Mouse (Mus musculus): ENCODE measurements around the gene Swap70.

The Swap70 gene

DNA sequence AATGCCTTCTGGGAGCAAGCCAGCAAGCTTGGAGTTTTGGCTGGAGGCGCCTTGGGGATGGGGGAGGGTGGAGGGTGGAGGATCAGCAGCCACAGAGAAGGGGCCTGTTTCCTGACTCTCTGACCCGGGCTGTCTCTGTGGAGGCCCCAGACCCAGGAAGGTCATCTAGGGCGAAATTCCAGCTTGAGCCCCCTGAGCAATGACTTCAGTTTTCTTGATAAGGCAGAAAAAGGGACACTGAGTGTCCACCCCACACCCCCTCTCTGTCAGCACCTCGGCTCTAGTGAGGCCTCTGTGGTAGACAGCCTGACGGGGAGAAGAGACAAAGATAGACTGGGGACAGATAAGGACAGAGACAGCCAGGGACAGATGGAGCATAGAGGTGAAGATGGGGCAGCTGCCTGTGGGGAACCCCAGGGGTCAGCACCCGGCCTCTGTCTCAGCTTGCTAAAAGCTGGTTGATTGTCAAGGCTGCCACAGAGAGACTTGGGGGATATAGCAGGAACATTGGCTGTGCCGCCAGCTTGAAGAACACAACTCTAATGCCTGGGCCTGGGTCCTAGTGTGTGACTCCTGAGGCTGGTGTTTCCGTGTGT lies 66.1 kb downstream of the Swap70 start:
- in situ Hi-C loops (cut with MboI; ENCODE audit: unreplicated experiment in 2 of 2): loop anchor here (5.0 to 25.0 kb wide), 8 partner anchors 140 to 1675 kb away; partner anchors contain the start of gene Adm (in 2 of the 2)

- in situ Hi-C loops (cut with MboI; ENCODE audit: unreplicated experiment in 2 of 2): loop anchor here (5.0 to 25.0 kb wide), 8 partner anchors 139 to 1674 kb away; partner anchors contain the start of gene Adm (in 2 of the 2)
Observed at GRCm38 (mm10) chr7:110288191-110288604, 66.7 kb downstream of the Swap70 start.

DNA sequence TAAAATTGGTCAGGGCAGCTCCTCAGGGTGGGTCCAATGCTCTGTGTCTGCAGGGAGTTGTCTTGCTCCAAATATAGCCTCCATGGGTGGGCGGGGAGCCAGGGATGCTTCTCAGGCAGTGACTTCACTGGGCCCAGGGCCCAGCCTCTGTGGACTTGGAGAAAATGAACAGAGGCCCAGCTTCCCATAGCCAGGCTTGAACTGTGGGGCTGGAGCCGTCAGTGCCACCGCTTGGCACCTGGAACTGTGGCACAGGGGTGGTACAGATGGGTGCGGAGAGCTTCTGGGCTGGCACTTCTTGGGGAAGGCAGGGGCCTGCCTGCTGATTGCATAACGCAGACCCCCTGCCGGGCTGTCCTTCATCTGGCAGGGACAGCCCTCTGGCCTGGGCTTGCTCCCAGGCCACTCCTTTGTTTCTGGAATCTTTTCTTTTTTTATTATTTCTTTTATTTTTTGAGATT lies 67.2 kb downstream of the Swap70 start:
- in situ Hi-C loops (cut with MboI; ENCODE audit: unreplicated experiment in 2 of 2): loop anchor here (5.0 to 25.0 kb wide), 8 partner anchors 139 to 1674 kb away; partner anchors contain the start of gene Adm (in 2 of the 2)

DNA sequence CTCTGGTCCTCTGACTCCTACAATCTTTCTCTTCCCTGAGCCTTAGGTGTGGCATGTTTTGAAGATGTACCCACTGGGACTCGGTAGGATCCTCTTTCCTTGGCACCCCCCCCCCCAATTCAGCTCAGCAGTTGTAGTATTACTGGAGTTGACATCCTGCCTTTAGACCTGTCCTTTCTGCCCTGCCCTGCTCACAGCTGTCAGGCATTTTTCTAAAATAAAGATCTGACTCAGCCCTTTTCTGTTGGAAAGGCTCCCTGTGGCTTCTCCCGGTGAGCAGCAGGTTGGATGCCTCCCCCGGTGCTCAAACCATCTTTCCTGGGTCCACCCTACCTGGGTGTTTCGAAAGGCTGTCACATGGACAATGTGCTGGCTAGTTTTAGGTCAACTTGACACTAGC lies 68.1 kb downstream of the Swap70 start:
- in situ Hi-C loops (cut with MboI; ENCODE audit: unreplicated experiment in 2 of 2): loop anchor here (5.0 to 25.0 kb wide), 8 partner anchors 138 to 1673 kb away; partner anchors contain the start of gene Adm (in 2 of the 2)

- in situ Hi-C loops (cut with MboI; ENCODE audit: unreplicated experiment in 2 of 2): loop anchor here in 1 of 2 experiments (25.0 kb wide), 2 partner anchors 715 to 1665 kb away; no protein-coding TSS in a partner anchor
Observed at GRCm38 (mm10) chr7:110296889-110297603, 75.5 kb downstream of the Swap70 start.

DNA sequence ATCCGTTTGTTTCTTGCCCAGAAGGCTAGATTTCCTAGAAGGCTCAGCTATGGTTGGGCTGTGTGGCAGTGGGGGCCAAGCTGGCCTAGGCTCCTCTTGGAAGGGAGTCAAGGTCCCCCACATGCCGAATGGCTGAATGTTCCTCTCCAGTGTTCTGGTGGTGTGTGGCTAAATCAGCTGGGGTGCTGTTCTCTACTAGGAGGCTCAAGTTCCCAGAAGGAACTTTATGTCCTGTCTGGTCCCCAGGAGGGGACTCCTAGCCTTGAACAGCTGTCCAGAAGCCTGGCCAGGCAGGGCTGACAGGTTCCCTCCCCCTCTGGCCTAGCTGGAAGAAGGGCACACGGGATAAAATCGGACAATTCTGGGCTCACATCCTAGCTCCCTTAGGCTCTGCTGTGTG lies 76.1 kb downstream of the Swap70 start:
- in situ Hi-C loops (cut with MboI; ENCODE audit: unreplicated experiment in 2 of 2): loop anchor here in 1 of 2 experiments (25.0 kb wide), 2 partner anchors 715 to 1665 kb away; no protein-coding TSS in a partner anchor

DNA sequence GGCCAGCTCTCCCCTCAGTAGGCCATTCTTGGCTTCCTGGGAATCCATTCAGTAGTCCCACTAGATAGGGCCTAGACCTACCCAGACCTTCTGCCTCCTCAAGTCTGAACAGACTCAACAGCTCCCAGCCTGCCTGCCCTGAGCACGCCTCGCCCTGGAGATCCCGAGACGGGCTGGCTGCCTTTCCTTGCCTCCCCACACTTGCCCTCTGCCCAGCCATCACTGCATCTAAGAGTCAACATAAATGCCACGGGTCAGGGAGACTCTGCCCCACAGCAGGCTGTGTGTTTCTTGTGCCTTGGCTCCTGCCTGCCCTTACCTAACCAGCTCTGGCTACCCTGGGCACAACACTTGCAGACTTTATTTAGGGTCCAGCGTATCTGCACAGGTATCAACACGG lies 76.6 kb downstream of the Swap70 start:
- in situ Hi-C loops (cut with MboI; ENCODE audit: unreplicated experiment in 2 of 2): loop anchor here in 1 of 2 experiments (25.0 kb wide), 2 partner anchors 714 to 1664 kb away; no protein-coding TSS in a partner anchor

DNA sequence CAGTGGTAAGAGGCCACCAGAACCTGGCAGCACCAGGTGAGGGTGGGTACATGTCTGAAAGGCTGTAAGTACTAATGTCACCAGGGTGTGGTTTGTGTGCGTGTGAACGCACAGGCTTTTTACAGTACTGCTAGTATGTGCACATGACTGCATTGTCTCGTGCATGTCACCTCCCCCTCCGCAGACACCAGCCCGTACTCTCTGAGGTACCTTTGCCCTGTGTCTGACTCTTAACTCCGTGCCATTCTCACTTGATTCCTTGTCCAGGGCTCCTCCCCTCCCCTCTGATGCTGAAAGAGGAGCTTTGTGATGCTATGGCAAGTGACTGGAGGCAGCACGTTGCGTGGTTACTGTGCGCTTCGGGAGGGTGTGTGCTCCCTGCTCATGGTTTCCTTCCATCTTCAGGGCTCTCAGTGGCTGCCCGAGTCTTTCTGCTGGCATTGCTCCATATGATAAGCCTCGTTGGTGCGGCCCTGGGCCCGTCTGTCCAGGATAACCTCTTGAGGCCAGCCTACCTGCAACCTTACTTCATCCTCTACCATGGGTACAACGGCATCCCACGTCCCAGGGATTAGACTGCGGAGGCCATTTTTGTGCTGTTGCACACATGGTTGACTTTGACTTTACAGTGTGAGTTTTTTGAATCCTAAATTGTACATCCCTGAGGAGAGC lies 77.4 kb downstream of the Swap70 start:
- in situ Hi-C loops (cut with MboI; ENCODE audit: unreplicated experiment in 2 of 2): loop anchor here in 1 of 2 experiments (25.0 kb wide), 2 partner anchors 713 to 1663 kb away; no protein-coding TSS in a partner anchor

DNA sequence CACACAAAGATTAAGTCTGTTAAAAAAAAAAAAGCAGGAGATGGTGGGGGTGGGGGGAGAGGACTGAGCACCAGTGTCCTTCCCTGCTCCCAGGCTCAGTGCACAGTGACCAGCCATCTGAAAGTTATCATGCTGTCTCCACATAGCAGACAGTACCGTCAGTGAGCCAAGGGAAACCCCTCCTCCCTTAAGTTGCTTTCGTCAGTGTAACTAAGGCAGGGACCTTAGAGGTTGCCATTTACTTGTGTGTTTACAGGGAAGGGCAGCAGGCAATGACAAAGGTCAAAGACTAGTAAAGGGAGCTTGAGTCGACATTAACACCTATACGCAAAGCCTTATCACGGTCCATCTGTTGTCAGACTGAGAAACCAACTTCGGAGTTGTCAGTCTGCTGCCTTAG lies 81.4 kb downstream of the Swap70 start:
- in situ Hi-C loops (cut with MboI; ENCODE audit: unreplicated experiment in 2 of 2): no loop called here

DNA sequence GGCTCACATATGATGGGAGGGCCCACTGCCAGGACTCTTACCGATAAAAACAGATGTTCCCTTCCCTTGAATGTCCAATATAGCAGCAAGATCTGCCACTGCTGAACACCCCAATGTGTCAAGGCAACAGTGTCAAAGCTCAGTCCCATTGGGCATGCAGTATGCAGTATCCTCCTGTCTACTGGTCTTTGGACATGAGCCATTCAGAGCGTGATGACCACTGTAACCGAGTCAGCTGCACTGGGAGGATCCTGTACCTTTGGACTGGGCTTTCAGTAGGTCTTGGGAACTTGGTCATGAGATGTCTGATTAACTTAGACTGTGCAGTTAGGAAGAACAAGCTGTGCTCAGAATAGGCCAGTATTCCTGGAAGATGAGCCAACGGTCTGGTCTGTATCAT lies 84.0 kb downstream of the Swap70 start:
- in situ Hi-C loops (cut with MboI; ENCODE audit: unreplicated experiment in 2 of 2): no loop called here

DNA sequence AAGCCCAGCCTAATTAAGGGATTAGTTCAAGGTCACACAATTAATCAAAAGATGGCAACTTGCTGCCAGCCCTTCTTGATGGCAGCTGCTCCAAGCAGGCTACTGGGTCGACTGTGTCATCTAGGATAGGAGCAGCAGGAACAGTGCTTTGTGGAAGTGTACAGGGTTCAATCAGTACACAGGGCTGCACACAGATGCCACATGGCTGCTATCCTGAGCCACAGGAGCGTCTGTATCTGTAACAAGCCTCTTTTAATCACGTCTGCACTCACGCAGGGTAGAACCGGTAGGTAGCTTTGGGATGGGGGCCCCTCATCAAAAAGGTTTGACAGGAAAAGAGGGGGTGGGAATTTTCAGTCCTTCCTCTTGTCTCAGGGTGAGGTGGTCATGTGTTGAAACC lies 84.8 kb downstream of the Swap70 start:
- in situ Hi-C loops (cut with MboI; ENCODE audit: unreplicated experiment in 2 of 2): no loop called here

DNA sequence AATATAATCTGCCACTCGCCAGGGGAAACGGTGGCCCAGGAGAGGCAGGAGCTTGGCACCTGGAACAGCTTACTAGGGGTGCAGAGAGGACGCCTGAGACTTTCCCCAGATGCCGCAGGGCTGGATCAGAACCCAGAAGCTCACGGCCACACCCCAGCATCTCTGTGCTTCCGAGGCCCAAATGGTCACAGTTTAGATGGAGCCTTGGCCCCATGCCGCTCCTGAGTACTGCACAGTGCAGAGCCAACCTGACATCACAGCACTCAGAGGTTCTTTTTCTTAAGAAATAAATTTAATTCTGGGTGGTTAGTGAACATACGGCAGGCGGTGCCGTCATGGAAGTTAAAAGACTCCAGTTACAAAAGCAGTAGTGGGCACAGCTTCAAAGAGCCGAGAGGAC lies 86.2 kb downstream of the Swap70 start:
- in situ Hi-C loops (cut with MboI; ENCODE audit: unreplicated experiment in 2 of 2): no loop called here

- in situ Hi-C loops (cut with MboI; ENCODE audit: unreplicated experiment in 2 of 2): no loop called here
Observed at GRCm38 (mm10) chr7:110309246-110309645, 87.7 kb downstream of the Swap70 start.

DNA sequence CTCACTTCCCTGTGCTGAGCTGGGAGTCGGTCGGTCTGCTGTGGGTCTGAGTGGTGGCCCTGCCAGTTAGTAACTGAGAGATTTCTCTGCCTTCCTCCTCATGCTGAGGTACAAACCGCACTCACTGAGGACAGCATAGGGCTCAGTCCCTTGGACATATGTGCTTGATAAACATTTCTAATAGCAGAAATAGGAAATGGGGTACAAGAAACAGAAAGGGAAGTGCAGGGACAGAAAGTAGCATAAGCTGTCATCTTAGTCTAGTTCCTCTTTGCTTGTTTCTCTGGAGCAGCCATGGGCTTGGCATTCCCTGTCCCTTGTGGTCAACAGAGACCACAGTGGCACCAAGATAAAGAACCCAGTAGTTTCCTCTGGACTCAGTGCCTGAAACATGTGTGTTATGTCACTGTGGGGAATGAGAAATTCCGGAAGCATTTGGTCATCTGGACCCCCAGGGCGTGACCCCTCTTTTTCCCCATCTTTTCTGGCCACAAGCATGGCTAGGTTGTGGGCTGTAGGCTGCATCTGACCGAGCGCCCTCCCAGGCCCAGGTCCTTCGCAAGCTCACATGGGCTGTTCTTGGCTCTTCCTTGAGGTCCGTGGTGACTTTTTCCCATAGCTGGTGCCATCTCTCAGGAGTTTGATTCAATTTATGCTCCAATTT lies 92.0 kb downstream of the Swap70 start:
- in situ Hi-C loops (cut with MboI; ENCODE audit: unreplicated experiment in 2 of 2): no loop called here

DNA sequence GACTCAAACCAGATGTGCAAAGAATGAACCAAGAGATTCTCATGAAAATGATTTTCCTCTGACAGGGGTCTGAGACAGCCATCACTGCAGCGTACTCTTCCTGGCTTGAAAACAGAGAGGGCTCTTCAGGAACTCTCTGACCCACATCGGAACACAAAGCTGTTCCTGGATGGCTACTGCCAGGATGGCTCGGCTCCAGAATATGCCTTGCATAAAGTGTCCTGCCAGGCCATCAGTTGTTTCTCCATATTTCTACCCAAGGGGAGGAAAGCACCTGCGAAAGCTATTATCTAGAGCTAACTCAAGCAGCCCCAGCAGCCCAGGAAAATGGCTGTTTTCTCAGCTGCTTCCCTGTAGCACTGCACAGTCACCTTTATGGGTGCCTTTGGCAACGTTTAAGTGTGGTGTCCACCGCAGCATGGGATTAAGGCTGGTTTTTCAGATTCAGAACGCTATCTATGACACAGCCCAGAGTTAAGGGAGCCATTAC lies 92.9 kb downstream of the Swap70 start:
- in situ Hi-C loops (cut with MboI; ENCODE audit: unreplicated experiment in 2 of 2): no loop called here

- in situ Hi-C loops (cut with MboI; ENCODE audit: unreplicated experiment in 2 of 2): no loop called here
Observed at GRCm38 (mm10) chr7:110315352-110315751, 93.8 kb downstream of the Swap70 start.

DNA sequence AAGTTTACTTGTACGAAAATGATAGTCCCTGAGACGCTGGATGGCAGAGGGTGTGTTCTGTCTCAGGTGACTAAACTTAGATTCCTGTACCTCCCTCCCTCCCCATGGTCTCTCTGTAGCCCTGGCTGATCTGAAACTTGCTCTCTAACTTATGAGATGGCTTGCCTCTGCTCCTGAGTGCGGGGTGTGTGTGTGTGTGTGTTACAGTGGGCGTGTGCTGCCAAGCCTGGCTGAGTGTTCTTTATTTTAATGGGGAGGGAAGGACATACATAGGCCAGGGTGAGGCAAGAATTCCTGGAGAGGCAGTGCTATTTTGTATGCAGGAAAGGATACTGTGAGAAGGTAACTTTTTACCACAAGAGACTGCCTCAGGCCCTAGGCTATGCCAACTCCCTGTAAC lies 95.9 kb downstream of the Swap70 start:
- in situ Hi-C loops (cut with MboI; ENCODE audit: unreplicated experiment in 2 of 2): no loop called here

- in situ Hi-C loops (cut with MboI; ENCODE audit: unreplicated experiment in 2 of 2): no loop called here
Observed at GRCm38 (mm10) chr7:110318971-110319519, 97.5 kb downstream of the Swap70 start.

DNA sequence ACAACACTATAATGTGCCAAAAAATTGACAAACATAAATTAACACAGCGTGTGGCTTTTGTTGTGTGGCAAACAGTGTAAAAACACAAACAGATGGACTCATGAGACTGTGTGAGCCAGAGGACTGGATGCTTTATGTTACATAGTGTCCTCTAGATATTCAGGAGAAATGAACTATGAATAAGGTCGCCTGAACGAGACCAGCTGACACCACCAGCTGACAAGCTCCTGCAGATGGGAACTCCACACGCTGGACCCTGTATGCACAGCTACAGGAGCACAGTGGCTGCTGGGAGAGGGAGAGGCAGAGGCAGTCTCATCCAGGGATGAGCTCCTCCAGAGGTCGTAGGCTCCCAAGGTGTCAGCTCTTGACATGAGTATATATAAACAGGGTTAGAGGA lies 99.6 kb downstream of the Swap70 start:
- in situ Hi-C loops (cut with MboI; ENCODE audit: unreplicated experiment in 2 of 2): no loop called here

DNA sequence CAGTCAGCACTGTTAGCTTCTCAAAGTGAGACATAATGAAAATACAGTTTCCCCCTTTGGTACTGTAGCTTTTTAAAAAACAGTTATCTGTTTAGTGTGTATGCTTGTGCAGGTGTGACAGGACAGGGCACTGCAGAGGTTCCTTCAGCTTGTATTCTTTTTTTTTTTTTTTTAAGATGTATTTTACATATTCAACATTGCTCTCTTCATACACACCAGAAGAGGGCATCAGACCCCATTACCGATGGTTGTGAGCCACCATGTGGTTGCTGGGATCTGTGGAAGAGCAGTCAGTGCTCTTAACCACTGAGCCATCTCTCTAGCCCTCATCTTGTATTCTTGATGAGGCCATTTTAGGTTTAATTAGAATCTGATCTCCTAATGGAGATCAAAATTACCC lies 103.3 kb downstream of the Swap70 start:
- in situ Hi-C loops (cut with MboI; ENCODE audit: unreplicated experiment in 2 of 2): no loop called here

Data from v-Abl transformed pro-B cells (cell line).